Mouse (Mus musculus) lung, postnatal 0 days (tissue): ENCODE data around the gene Mroh2a. TPM values are rescaled to one million over a fixed set of nuclear protein-coding genes. Genes with fewer than 3 reads are reported as not detected.

ENCODE experiments used
- ATAC-seq: fragments of 200-750 bp; cut with Nextera tagmentation; 2 replicates; pipeline ENCODE4 v1.8.0; 2017; ENCODE audit warnings: moderate library complexity
- DNase-seq: peaks from one replicate; pipeline ENCODE4 v3.0.0-alpha.2; 2016; ENCODE audit warnings: low spot score
- H3K27ac ChIP-seq: fragments of 300-500 bp; sonication (generic); 2 replicates; pipeline ENCODE4 v1.5.1; 2014; ENCODE audit warnings: antibody characterized with exemption, mild to moderate bottlenecking, low read length, mixed read lengths
- H3K27me3 ChIP-seq: fragments of 300-500 bp; sonication (generic); replicated peaks from 2 replicates; pipeline ENCODE4 v1.6.1; 2014; ENCODE audit warnings: low read length, mixed read lengths; ENCODE audit not compliant: insufficient read depth
- H3K36me3 ChIP-seq: fragments of 300-500 bp; sonication (generic); 2 replicates; pipeline ENCODE4 v1.6.1; 2014; ENCODE audit warnings: low read length, mixed read lengths; ENCODE audit not compliant: insufficient read depth
- H3K4me1 ChIP-seq: fragments of 300-500 bp; sonication (generic); 2 replicates; pipeline ENCODE4 v1.6.1; 2014; ENCODE audit warnings: antibody characterized with exemption, low read depth, low read length, mixed read lengths; ENCODE audit not compliant: insufficient read depth
- H3K4me2 ChIP-seq: fragments of 300-500 bp; sonication (generic); replicated peaks from 2 replicates; pipeline ENCODE4 v1.6.1; 2014; ENCODE audit warnings: low read depth, mild to moderate bottlenecking, low read length, moderate library complexity, mixed read lengths
- H3K4me3 ChIP-seq: fragments of 300-500 bp; sonication (generic); 2 replicates; pipeline ENCODE4 v1.5.1; 2014; ENCODE audit warnings: low read depth, low read length
- H3K9ac ChIP-seq: fragments of 300-500 bp; sonication (generic); replicated peaks from 2 replicates; pipeline ENCODE4 v1.6.1; 2014; ENCODE audit warnings: low read depth, mild to moderate bottlenecking
- H3K9me3 ChIP-seq: fragments of 300-500 bp; sonication (generic); 2 replicates; pipeline ENCODE4 v1.6.1; 2016; ENCODE audit warnings: low read length, mixed read lengths
- CTCF ChIP-seq: IDR thresholded peaks from 2 replicates; pipeline ENCODE4 v1.5.1; 2016; ENCODE audit warnings: antibody characterized with exemption, mild to moderate bottlenecking
- EP300 ChIP-seq: IDR thresholded peaks from 2 replicates; pipeline ENCODE4 v1.6.1; 2016; ENCODE audit warnings: antibody characterized with exemption, mild to moderate bottlenecking, control low read depth
- WGBS: fragments of 180-500 bp; shearing (Covaris S2); extraction: QIAGEN DNeasy Blood & Tissue Kit; methylation state at CpG from one replicate; pipeline ENCODE4 v1.1.7; 2014; 5-methylcytosine and 5-hydroxymethylcytosine counted together
- polyA plus RNA-seq: library from polyadenylated mRNA; unstranded; fragments of >200 nt; fragmentation: Nextera tagmentation; extraction: Ambion mirVana; gene quantifications from 2 replicates; pipeline ENCODE4 v1.2.1, GENCODE M21; 2015

Gene Mroh2a
- polyA plus RNA-seq, 1 experiment from 2014 or later = 0.43 TPM

- Histone ChIP-seq H3K4me1 (no peaks in the 10 kb centered on the region), H3K4me2 (no peak overlapping the region), H3K27me3 (no peaks in the 10 kb centered on the region), H3K4me3 (no peak overlapping the region), H3K9ac (no peak overlapping the region), H3K36me3 (no peaks in the 10 kb centered on the region), H3K9me3 (peaks cover 72% of the 10 kb centered on the region), H3K27ac (no peak overlapping the region)
- DNase-seq (no peak), ATAC-seq (no peak; the same call in 1 of the 2 replicates)
- TF ChIP-seq EP300 = no peak
- TF ChIP-seq CTCF = no peak
- WGBS = 64% methylated on average over 14 of the region's 14 CpGs
Observed at GRCm38 (mm10) chr1:88233421-88234247, 6.8 kb downstream of the Mroh2a start.

GRCm38 (mm10) chr1:88234248-88234610 lies 7.4 kb downstream of the Mroh2a start:
- no peak overlapping the region for H3K4me2 ChIP-seq
- no peak for ATAC-seq
- no peak overlapping the region for H3K9ac ChIP-seq
- H3K9me3 ChIP-seq = peaks cover 72% of the 10 kb centered on the region
- no peaks in the 10 kb centered on the region for H3K4me1 ChIP-seq
- H3K27ac ChIP-seq = no peak overlapping the region
- TF ChIP-seq CTCF = no peak
- TF ChIP-seq EP300 = no peak
- WGBS = 56% methylated on average over 4 of the region's 4 CpGs
- no peak overlapping the region for H3K4me3 ChIP-seq
- no peak for DNase-seq
- H3K36me3 ChIP-seq = no peaks in the 10 kb centered on the region
- H3K27me3 ChIP-seq = no peaks in the 10 kb centered on the region

GRCm38 (mm10) chr1:88234646-88235045 lies 7.9 kb downstream of the Mroh2a start:
- no peak for ATAC-seq
- no peak for TF ChIP-seq CTCF
- no peak for TF ChIP-seq EP300
- WGBS = 39% methylated on average over 5 of the region's 5 CpGs
- Histone ChIP-seq H3K4me1 (no peaks in the 10 kb centered on the region), H3K27ac (no peak overlapping the region), H3K9me3 (peaks cover 72% of the 10 kb centered on the region), H3K9ac (no peak overlapping the region), H3K27me3 (no peaks in the 10 kb centered on the region), H3K4me2 (no peak overlapping the region), H3K36me3 (no peaks in the 10 kb centered on the region), H3K4me3 (no peak overlapping the region)
- no peak for DNase-seq

- no peak overlapping the region for H3K4me3 ChIP-seq
- WGBS = 57% methylated on average over 11 of the region's 11 CpGs
- H3K36me3 ChIP-seq = no peaks in the 10 kb centered on the region
- H3K27me3 ChIP-seq = no peaks in the 10 kb centered on the region
- H3K4me2 ChIP-seq = no peak overlapping the region
- H3K9ac ChIP-seq = no peak overlapping the region
- DNase-seq = no peak
- no peaks in the 10 kb centered on the region for H3K4me1 ChIP-seq
- no peak for TF ChIP-seq EP300
- TF ChIP-seq CTCF = no peak
- no peak overlapping the region for H3K27ac ChIP-seq
- no peak; the same call in 1 of the 2 replicates for ATAC-seq
- peaks cover 66% of the 10 kb centered on the region for H3K9me3 ChIP-seq
Observed at GRCm38 (mm10) chr1:88235046-88235893, 8.5 kb downstream of the Mroh2a start.

GRCm38 (mm10) chr1:88235894-88236415 lies 9.2 kb downstream of the Mroh2a start:
- Histone ChIP-seq H3K4me2 (no peak overlapping the region), H3K4me3 (no peak overlapping the region), H3K9ac (no peak overlapping the region), H3K4me1 (no peaks in the 10 kb centered on the region), H3K9me3 (peaks cover 66% of the 10 kb centered on the region), H3K27me3 (no peaks in the 10 kb centered on the region), H3K27ac (no peak overlapping the region), H3K36me3 (no peaks in the 10 kb centered on the region)
- DNase-seq = no peak
- ATAC-seq = no peak
- TF ChIP-seq EP300 (no peak), CTCF (no peak)
- 51% methylated on average over 4 of the region's 4 CpGs for WGBS

- 68% methylated on average over 5 of the region's 5 CpGs for WGBS
- Histone ChIP-seq H3K27me3 (no peaks in the 10 kb centered on the region), H3K9me3 (peaks cover 61% of the 10 kb centered on the region), H3K36me3 (no peaks in the 10 kb centered on the region), H3K4me2 (no peak overlapping the region), H3K4me1 (no peaks in the 10 kb centered on the region), H3K9ac (no peak overlapping the region), H3K4me3 (no peak overlapping the region), H3K27ac (no peak overlapping the region)
- no peak for TF ChIP-seq CTCF
- TF ChIP-seq EP300 = no peak
- DNase-seq (no peak), ATAC-seq (peak; percentile 20)
Observed at GRCm38 (mm10) chr1:88237311-88237710, 10.5 kb downstream of the Mroh2a start.
